Mouse (Mus musculus) spleen, adult 2 months (tissue): Measurements from ENCODE around the gene Babam1. TPM values are rescaled to one million over a fixed set of nuclear protein-coding genes. Genes with fewer than 3 reads are reported as not detected.

Experiments used
- DNase-seq, 2 experiments: peaks; one replicate each; pipeline versions ENCODE4 v3.0.0 to v3.0.0-alpha.2; 2012 to 2021; ENCODE audit warnings: low spot score in 2 of 2, low read depth in 1 of 2
- H3K27ac ChIP-seq: fragments of 200-500 bp; 2 replicates; pipeline ENCODE4 v1.5.1; 2012; ENCODE audit warnings: low read length, inconsistent platforms; ENCODE audit not compliant: insufficient read depth
- H3K27me3 ChIP-seq: fragments of 200-500 bp; 2 replicates; pipeline ENCODE4 v1.6.1; 2012; ENCODE audit warnings: mild to moderate bottlenecking, moderate library complexity, low read length, inconsistent platforms; ENCODE audit not compliant: control insufficient read depth, insufficient read depth
- H3K36me3 ChIP-seq: fragments of 200-500 bp; 2 replicates; pipeline ENCODE4 v1.6.1; 2012; ENCODE audit warnings: mild to moderate bottlenecking, low read length, inconsistent platforms; ENCODE audit not compliant: control insufficient read depth, insufficient read depth
- H3K4me1 ChIP-seq: fragments of 200-500 bp; 2 replicates; pipeline ENCODE4 v1.6.1; 2011; ENCODE audit warnings: inconsistent platforms; ENCODE audit not compliant: control insufficient read depth, insufficient read depth, insufficient read length
- H3K4me3 ChIP-seq: fragments of 200-500 bp; 2 replicates; pipeline ENCODE4 v1.5.1; 2011; ENCODE audit warnings: mild to moderate bottlenecking, inconsistent platforms; ENCODE audit not compliant: insufficient read depth, insufficient read length; ENCODE audit errors: extremely low read depth
- CTCF ChIP-seq: fragments of 200-500 bp; IDR thresholded peaks from 2 replicates; pipeline ENCODE4 v1.5.1; 2011; ENCODE audit warnings: mild to moderate bottlenecking, inconsistent platforms; ENCODE audit not compliant: insufficient read depth, insufficient read length, insufficient replicate concordance; ENCODE audit errors: extremely low read depth
- POLR2A ChIP-seq: fragments of 200-500 bp; IDR thresholded peaks from 2 replicates; pipeline ENCODE4 v1.6.1; 2011; ENCODE audit warnings: low read depth, low read length, inconsistent platforms
- WGBS: fragments of 180-500 bp; shearing (Covaris S2); methylation state at CpG from one replicate; pipeline ENCODE4 v1.1.7; 2018; 5-methylcytosine and 5-hydroxymethylcytosine counted together
- polyA plus RNA-seq: library from polyadenylated mRNA; depleted of rRNA; stranded (reverse); fragments of >200 nt; gene quantifications from 2 replicates; pipeline ENCODE4 v1.2.3, GENCODE M21; 2012

Gene Babam1
- polyA plus RNA-seq, 1 experiment: 104 TPM

- Histone ChIP-seq H3K27me3 (no peaks in the 10 kb centered on the region), H3K27ac (no peak overlapping the region), H3K4me3 (no peak overlapping the region), H3K4me1 (peaks cover 12% of the 10 kb centered on the region), H3K36me3 (peaks cover 7% of the 10 kb centered on the region)
- no peak for DNase-seq
- TF ChIP-seq CTCF: no peak
- no peak for TF ChIP-seq POLR2A
- 86% methylated on average over 17 of the region's 17 CpGs for WGBS
These were observed 21.9 kb upstream of the Babam1 start for GRCm38 (mm10) chr8:71374616-71375206.

- WGBS: 33% methylated on average over 69 of the region's 74 CpGs
- Histone ChIP-seq H3K27ac (no peak overlapping the region), H3K36me3 (peaks cover 7% of the 10 kb centered on the region), H3K4me3 (peak overlapping the region; percentile 43; the same call in 1 of the 2 replicates), H3K27me3 (peaks cover 4% of the 10 kb centered on the region; the same call in 1 of the 2 replicates), H3K4me1 (peaks cover 16% of the 10 kb centered on the region)
- DNase-seq: peak in 1 of 2 experiments; percentile 62
- TF ChIP-seq POLR2A: no peak
These were observed 20.9 kb upstream of the Babam1 start for GRCm38 (mm10) chr8:71375581-71376422.

GRCm38 (mm10) chr8:71376423-71377030, 20.1 kb upstream of the Babam1 start:
- no peak for DNase-seq
- WGBS: 76% methylated on average over 8 of the region's 8 CpGs
- H3K4me3 ChIP-seq: no peak overlapping the region
- H3K36me3 ChIP-seq: peaks cover 7% of the 10 kb centered on the region
- TF ChIP-seq CTCF (no peak), POLR2A (no peak)
- H3K4me1 ChIP-seq: peaks cover 22% of the 10 kb centered on the region
- H3K27ac ChIP-seq: no peak overlapping the region
- H3K27me3 ChIP-seq: peaks cover 11% of the 10 kb centered on the region

- Histone ChIP-seq H3K27ac (no peak overlapping the region), H3K36me3 (peaks cover 3% of the 10 kb centered on the region), H3K4me1 (peaks cover 25% of the 10 kb centered on the region), H3K27me3 (peaks cover 13% of the 10 kb centered on the region), H3K4me3 (no peak overlapping the region)
- DNase-seq: no peak
- 81% methylated on average over 4 of the region's 4 CpGs for WGBS
- no peak for TF ChIP-seq CTCF
- TF ChIP-seq POLR2A: no peak
These were observed 17.7 kb upstream of the Babam1 start for GRCm38 (mm10) chr8:71379008-71379407.

GRCm38 (mm10) chr8:71379512-71380075, 17.1 kb upstream of the Babam1 start:
- H3K4me3 ChIP-seq: no peak overlapping the region
- WGBS: 82% methylated on average over 3 of the region's 3 CpGs
- peaks cover 25% of the 10 kb centered on the region for H3K4me1 ChIP-seq
- no peak for TF ChIP-seq CTCF
- no peak for TF ChIP-seq POLR2A
- no peak overlapping the region for H3K27ac ChIP-seq
- no peaks in the 10 kb centered on the region for H3K36me3 ChIP-seq
- peaks cover 13% of the 10 kb centered on the region for H3K27me3 ChIP-seq
- no peak for DNase-seq

- H3K27me3 ChIP-seq: peaks cover 13% of the 10 kb centered on the region
- no peak for DNase-seq
- no peaks in the 10 kb centered on the region for H3K36me3 ChIP-seq
- H3K4me1 ChIP-seq: peaks cover 25% of the 10 kb centered on the region
- 11% methylated on average over 72 of the region's 72 CpGs for WGBS
- TF ChIP-seq CTCF (no peak), POLR2A (no peak)
- peak overlapping the region; percentile 64; the same call in 1 of the 2 replicates for H3K4me3 ChIP-seq
- H3K27ac ChIP-seq: 0 out of 2 replicates have a peak overlapping the region, but pooled peaks have one; percentile 81
These were observed 16.2 kb upstream of the Babam1 start for GRCm38 (mm10) chr8:71380178-71381171.
